Mouse (Mus musculus): ENCODE results near the gene Gpbp1. TPM values are rescaled to one million over a fixed set of nuclear protein-coding genes. Genes with fewer than 3 reads are reported as not detected.
A peak's percentile ranks its signal among the peaks of the same experiment; 100 is the strongest.

Gene Gpbp1
- 68.4 and 90.4 TPM in 2 replicates for polyA plus RNA-seq (2016; fragmentation: Nextera tagmentation; extraction: Ambion mirVana)

DNA sequence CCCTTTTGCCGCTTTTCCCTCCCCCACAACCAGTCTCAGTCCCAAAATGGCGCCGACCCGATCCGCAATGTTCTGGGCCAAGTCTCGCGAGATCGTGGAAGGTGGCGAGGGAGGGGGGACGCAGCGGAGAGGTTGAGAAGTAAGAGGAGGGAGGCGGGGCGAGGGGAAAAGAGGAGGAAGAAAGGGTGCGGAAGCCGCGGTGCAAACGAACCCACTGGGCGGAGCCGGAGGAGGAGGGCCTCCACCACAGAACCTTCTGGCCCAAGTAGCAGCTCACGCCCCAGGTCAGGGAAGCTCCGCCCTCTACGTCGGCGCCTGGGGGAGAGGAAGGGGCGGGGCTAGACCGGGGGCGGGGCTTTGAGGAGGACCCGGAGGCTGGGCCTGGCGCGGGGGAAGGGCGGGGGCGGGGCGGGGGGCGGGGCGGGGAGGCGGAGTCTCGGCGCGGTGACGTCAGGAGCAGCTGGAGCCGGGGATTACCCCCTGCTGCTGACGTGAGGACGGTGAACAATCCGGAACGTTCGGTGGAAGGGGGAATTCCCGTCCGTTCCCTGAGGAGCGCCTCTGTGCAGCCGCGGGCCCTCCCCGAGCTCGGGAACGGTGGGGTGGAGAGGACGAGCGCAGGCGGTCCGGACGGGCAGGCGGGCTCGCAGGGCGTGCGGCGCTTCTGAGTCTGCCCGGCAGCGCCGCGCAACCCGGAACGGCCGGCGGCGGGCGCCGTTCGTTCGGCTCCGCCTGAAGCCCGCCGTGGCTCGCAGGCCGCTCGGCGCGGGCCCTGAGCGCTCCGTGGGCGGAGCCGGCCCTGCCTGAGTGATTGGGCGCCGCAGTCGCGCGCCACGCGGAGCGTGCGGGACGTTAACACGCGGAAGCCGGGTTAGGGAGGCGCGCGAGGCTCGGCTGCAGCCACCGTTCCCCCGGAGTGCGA is at the start of gene Gpbp1:
TSS of gene Gpbp1 (minus strand) at position 310 of the 922 bp plus-strand sequence.
- peak; percentile 100 for DNase-seq (ENCODE audit: low spot score)
- Histone ChIP-seq H3K36me3 (0 out of 2 replicates have a peak, but pooled peaks cover 7% of the 10 kb centered on the region), H3K4me1 (replicated peaks) (peaks cover 34% of the 10 kb centered on the region), H3K4me3 (peak within 1 kb of the TSS; percentile 82), H3K27ac (peak within 1 kb of the TSS; percentile 99), H3K27me3 (ENCODE audit: insufficient read depth, poor library complexity, severe bottlenecking) (peaks cover 30% of the 10 kb centered on the region), H3K9me3 (no peaks in the 10 kb centered on the region)
- under 1% methylated on average over 100 of the region's 109 CpGs for WGBS

DNA sequence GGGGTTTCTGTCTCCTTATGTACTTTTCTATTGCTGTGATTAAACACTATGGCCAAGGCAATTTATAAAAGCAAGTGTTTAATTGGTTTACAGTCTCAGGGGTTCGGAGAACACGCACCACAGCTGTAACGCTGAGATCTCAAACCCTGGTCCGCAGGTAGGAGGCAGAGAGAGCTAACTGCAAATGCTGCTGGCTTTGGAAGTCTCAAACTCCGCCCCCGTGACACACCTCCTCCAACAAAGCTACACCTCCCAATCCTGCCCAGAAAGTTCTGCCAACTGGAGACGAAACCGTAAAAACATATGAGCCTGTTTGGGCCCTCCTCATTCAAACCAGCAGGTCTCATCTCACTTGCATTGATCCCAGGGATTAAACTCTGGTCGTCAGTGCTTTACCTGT is 47.8 kb upstream of the Gpbp1 start:
- no peaks in the 10 kb centered on the region for H3K36me3 ChIP-seq
- H3K27me3 ChIP-seq (ENCODE audit: insufficient read depth, poor library complexity, severe bottlenecking) = no peaks in the 10 kb centered on the region
- H3K4me1 ChIP-seq (replicated peaks) = no peaks in the 10 kb centered on the region
- no peak for DNase-seq (ENCODE audit: low spot score)
- H3K27ac ChIP-seq = no peak overlapping the region
- H3K9me3 ChIP-seq = no peaks in the 10 kb centered on the region
- H3K4me3 ChIP-seq = no peak overlapping the region
- WGBS = 84% methylated on average over 9 of the region's 9 CpGs

GRCm38 (mm10) chr13:111536207-111536887 is 46.4 kb upstream of the Gpbp1 start:
- Histone ChIP-seq H3K4me3 (no peak overlapping the region), H3K36me3 (no peaks in the 10 kb centered on the region), H3K9me3 (no peaks in the 10 kb centered on the region), H3K27ac (no peak overlapping the region), H3K27me3 (ENCODE audit: insufficient read depth, poor library complexity, severe bottlenecking) (no peaks in the 10 kb centered on the region), H3K4me1 (replicated peaks) (no peaks in the 10 kb centered on the region)
- DNase-seq (ENCODE audit: low spot score) = no peak
- 85% methylated on average over 6 of the region's 6 CpGs for WGBS

DNA sequence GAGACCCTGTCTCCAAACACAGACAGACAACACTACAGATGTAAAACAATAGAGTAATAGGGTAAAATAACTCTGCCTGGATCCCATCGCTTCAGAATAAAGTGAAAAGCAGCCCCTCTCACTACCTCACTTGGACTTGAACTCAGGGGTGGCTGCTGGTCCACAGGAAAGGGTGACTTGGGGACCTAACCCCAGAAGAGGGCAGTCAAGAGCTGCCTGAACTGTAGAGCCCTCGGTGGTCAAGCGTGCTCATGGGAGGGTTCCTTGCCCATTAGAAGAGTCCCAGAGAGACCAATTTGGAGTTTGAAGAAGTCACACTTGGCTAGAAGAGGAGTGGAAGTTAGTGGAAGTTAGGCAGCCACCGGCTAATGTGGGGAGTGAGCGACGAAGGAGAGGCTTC is 44.2 kb upstream of the Gpbp1 start:
- Histone ChIP-seq H3K36me3 (no peaks in the 10 kb centered on the region), H3K4me1 (replicated peaks) (no peaks in the 10 kb centered on the region), H3K4me3 (no peak overlapping the region), H3K27ac (no peak overlapping the region), H3K9me3 (no peaks in the 10 kb centered on the region), H3K27me3 (ENCODE audit: insufficient read depth, poor library complexity, severe bottlenecking) (no peaks in the 10 kb centered on the region)
- peak; percentile 5 for DNase-seq (ENCODE audit: low spot score)
- WGBS = 71% methylated on average over 6 of the region's 6 CpGs

DNA sequence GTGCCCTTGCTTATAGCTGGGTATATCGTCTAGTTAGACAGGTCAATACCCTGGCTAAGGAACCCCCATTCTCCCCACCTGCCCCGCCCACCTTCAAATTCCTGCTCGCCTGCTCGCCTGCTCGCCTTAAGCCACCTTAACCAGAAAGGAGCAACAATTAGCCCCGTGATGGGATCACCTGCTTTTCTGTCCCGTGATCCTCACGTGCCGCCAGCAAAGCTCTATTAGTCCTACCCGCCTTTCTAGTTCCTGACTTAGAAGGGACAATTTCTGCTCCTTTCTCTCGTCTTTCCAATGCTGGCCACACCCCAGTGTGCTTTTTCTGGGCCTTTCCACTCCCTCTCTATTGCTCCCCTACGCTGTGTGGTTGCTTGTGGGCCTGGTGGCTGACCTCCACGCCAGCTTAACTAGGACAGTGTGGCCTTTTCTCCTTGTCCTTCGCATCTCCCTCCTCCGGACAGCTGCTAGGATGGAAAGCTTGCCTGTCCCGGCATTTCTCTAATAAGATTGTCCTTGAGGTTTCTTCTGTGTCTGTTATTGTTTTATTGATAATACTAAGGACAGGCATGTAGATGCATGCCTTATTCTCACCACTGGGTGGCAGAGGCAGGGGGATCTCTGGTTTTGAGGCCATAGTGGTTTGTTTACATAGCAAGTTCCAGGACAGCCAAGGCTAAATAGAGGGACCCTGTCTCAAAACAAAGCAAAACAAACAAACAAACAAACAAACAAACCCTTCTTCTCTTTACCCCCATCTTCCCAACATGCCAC is 42.5 kb upstream of the Gpbp1 start:
- Histone ChIP-seq H3K36me3 (no peaks in the 10 kb centered on the region), H3K9me3 (no peaks in the 10 kb centered on the region), H3K4me1 (replicated peaks) (no peaks in the 10 kb centered on the region), H3K27ac (no peak overlapping the region), H3K4me3 (no peak overlapping the region), H3K27me3 (ENCODE audit: insufficient read depth, poor library complexity, severe bottlenecking) (no peaks in the 10 kb centered on the region)
- no peak for DNase-seq (ENCODE audit: low spot score)
- WGBS = 90% methylated on average over 16 of the region's 16 CpGs

DNA sequence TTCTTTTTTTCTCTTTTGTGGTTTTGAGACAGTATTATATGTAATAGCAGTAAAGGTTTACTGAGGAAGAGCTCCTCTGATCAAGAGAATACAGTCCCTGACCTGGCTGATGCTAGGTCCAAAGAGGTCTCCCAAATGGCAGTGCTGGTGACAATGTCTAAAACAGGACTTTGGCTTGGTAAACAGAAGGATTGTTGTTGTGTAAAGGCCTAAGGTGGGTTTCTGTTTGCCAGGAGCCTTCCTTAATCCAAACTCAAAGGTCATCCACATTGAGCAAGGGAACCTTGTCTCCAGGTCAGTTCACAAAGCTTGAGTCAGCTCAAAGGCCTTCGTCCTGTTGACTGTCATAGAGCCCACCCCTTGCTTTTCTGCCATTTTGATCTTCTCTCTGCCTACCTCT is 41.8 kb upstream of the Gpbp1 start:
- no peak for DNase-seq (ENCODE audit: low spot score)
- Histone ChIP-seq H3K4me1 (replicated peaks) (no peaks in the 10 kb centered on the region), H3K27ac (no peak overlapping the region), H3K4me3 (no peak overlapping the region), H3K36me3 (no peaks in the 10 kb centered on the region), H3K27me3 (ENCODE audit: insufficient read depth, poor library complexity, severe bottlenecking) (no peaks in the 10 kb centered on the region), H3K9me3 (no peaks in the 10 kb centered on the region)
- 94% methylated on average over 1 of the region's 1 CpGs for WGBS

DNA sequence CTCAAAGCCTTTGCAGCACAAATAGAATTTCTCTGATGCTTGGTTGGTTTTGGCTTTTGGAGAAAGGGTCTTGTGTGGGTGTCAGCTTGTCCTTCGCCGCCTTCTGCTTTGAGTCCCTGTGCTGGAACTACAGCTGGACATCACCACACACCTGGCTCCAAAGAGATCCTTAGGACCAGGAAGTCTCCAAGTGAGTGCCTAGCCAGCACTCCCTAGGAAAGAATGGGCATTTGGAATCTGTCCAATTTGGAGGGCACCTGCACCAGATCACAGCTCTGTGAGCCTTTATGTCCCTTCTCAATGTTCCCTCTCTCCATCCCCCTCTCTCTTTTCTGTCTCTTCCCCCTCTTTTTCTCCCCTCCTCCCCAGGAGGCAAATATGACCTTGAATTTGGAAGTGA is 34.4 kb upstream of the Gpbp1 start:
- no peaks in the 10 kb centered on the region for H3K27me3 ChIP-seq (ENCODE audit: insufficient read depth, poor library complexity, severe bottlenecking)
- no peaks in the 10 kb centered on the region for H3K36me3 ChIP-seq
- no peak for DNase-seq (ENCODE audit: low spot score)
- H3K27ac ChIP-seq = no peak overlapping the region
- 88% methylated on average over 2 of the region's 2 CpGs for WGBS
- no peaks in the 10 kb centered on the region for H3K4me1 ChIP-seq (replicated peaks)
- H3K9me3 ChIP-seq = no peaks in the 10 kb centered on the region
- H3K4me3 ChIP-seq = no peak overlapping the region

GRCm38 (mm10) chr13:111522336-111522735 is 32.4 kb upstream of the Gpbp1 start:
- Histone ChIP-seq H3K4me1 (replicated peaks) (no peaks in the 10 kb centered on the region), H3K27ac (no peak overlapping the region), H3K27me3 (ENCODE audit: insufficient read depth, poor library complexity, severe bottlenecking) (no peaks in the 10 kb centered on the region), H3K9me3 (no peaks in the 10 kb centered on the region), H3K4me3 (no peak overlapping the region), H3K36me3 (no peaks in the 10 kb centered on the region)
- WGBS = 81% methylated on average over 9 of the region's 9 CpGs
- no peak for DNase-seq (ENCODE audit: low spot score)

- H3K9me3 ChIP-seq = no peaks in the 10 kb centered on the region
- H3K27ac ChIP-seq = no peak overlapping the region
- H3K4me3 ChIP-seq = no peak overlapping the region
- 77% methylated on average over 4 of the region's 4 CpGs for WGBS
- H3K36me3 ChIP-seq = no peaks in the 10 kb centered on the region
- no peaks in the 10 kb centered on the region for H3K27me3 ChIP-seq (ENCODE audit: insufficient read depth, poor library complexity, severe bottlenecking)
- H3K4me1 ChIP-seq (replicated peaks) = no peaks in the 10 kb centered on the region
- no peak for DNase-seq (ENCODE audit: low spot score)
Measured at GRCm38 (mm10) chr13:111520456-111520855, 30.5 kb upstream of the Gpbp1 start.

DNA sequence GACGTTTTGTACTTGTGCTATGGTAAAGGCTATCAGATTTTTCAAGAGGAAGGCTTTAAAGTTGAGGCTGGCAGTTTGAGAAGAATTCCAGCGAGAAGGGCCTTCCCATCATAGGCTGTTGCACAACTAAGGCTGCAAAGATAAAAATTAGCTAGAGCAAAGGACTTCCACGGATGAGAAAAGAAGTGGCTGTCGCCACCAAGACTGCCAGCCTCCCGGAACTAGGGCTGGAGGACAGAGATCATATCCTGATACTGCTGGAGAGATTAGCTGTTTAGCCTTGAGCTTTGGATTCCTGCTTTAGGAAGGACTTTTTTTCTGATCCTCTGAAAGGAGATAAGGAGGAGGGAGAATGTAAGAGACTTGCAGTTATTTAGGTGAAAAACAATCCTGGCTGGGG is 28.4 kb upstream of the Gpbp1 start:
- Histone ChIP-seq H3K27me3 (ENCODE audit: insufficient read depth, poor library complexity, severe bottlenecking) (no peaks in the 10 kb centered on the region), H3K27ac (no peak overlapping the region), H3K9me3 (no peaks in the 10 kb centered on the region), H3K4me3 (no peak overlapping the region), H3K36me3 (no peaks in the 10 kb centered on the region), H3K4me1 (replicated peaks) (no peaks in the 10 kb centered on the region)
- DNase-seq (ENCODE audit: low spot score) = no peak
- 82% methylated on average over 5 of the region's 5 CpGs for WGBS

DNA sequence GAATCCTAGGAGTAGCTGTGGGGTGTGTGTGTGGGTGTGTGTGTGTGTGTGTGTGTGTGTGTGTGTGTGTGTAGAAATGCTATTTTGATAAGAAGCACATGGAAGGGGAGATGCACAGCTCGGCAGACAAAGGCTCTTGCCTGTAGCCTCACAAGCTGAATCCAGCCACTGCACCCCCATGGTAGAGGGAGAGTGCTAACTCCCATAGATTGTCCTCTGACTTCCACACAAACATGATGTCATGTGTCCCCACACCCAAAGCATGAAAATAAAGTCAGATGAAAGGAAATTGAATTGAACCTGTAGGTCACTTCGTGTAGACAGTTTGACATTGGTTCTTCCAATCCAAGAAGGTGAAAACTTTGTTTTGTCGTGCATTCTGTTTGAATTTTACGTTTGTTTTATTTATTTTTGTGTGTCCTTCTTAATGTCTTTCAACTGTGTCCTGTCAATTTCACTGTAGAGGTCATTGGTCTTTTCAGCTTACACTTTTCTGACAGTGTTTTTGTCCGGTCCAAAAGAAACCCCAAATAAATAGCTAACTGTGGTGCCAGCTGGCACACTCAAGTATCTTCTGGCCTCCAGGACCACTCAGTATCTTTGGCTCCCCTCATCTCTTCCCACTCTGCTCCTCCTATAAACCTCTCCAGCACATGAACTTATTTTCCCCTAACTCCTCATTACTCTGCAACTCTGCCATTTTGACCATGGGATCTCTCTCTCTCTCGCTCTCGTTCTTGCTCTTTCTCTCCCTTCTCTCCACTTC is 26.7 kb upstream of the Gpbp1 start:
- Histone ChIP-seq H3K4me3 (no peak overlapping the region), H3K4me1 (replicated peaks) (no peaks in the 10 kb centered on the region), H3K9me3 (no peaks in the 10 kb centered on the region), H3K27ac (no peak overlapping the region), H3K27me3 (ENCODE audit: insufficient read depth, poor library complexity, severe bottlenecking) (no peaks in the 10 kb centered on the region), H3K36me3 (no peaks in the 10 kb centered on the region)
- WGBS = 89% methylated on average over 7 of the region's 7 CpGs
- no peak for DNase-seq (ENCODE audit: low spot score)

GRCm38 (mm10) chr13:111509385-111509784 is 19.5 kb upstream of the Gpbp1 start:
- Histone ChIP-seq H3K27me3 (ENCODE audit: insufficient read depth, poor library complexity, severe bottlenecking) (no peaks in the 10 kb centered on the region), H3K36me3 (no peaks in the 10 kb centered on the region), H3K4me1 (replicated peaks) (no peaks in the 10 kb centered on the region), H3K9me3 (no peaks in the 10 kb centered on the region), H3K4me3 (no peak overlapping the region), H3K27ac (no peak overlapping the region)
- 28% methylated on average over 5 of the region's 5 CpGs for WGBS
- no peak for DNase-seq (ENCODE audit: low spot score)
